Mouse (Mus musculus) neural tube, embryonic 13.5 days (tissue): ENCODE data around the gene Fyn. TPM values are rescaled to one million over a fixed set of nuclear protein-coding genes. Genes with fewer than 3 reads are reported as not detected.
A peak's percentile ranks its signal among the peaks of the same experiment; 100 is the strongest.

Experiments used
- ATAC-seq: fragments of 200-750 bp; cut with Nextera tagmentation; 2 replicates; pipeline ENCODE4 v1.8.0; 2017; ENCODE audit warnings: low read depth, mild to moderate bottlenecking, moderate TSS enrichment, moderate library complexity
- H3K27ac ChIP-seq: fragments of 300-500 bp; sonication (generic); replicated peaks from 2 replicates; pipeline ENCODE4 v1.5.1; 2015; ENCODE audit warnings: moderate library complexity, mild to moderate bottlenecking, inconsistent platforms
- H3K27me3 ChIP-seq: fragments of 300-500 bp; sonication (generic); 2 replicates; pipeline ENCODE4 v1.6.1; 2015; ENCODE audit warnings: mild to moderate bottlenecking, inconsistent platforms
- H3K36me3 ChIP-seq: fragments of 300-500 bp; sonication (generic); 2 replicates; pipeline ENCODE4 v1.6.1; 2015; ENCODE audit warnings: mild to moderate bottlenecking, inconsistent platforms
- H3K4me1 ChIP-seq: fragments of 300-500 bp; sonication (generic); replicated peaks from 2 replicates; pipeline ENCODE4 v1.6.1; 2015; ENCODE audit warnings: inconsistent platforms
- H3K4me2 ChIP-seq: fragments of 300-500 bp; sonication (generic); 2 replicates; pipeline ENCODE4 v1.6.1; 2015; ENCODE audit warnings: inconsistent platforms, mild to moderate bottlenecking, moderate library complexity
- H3K4me3 ChIP-seq: fragments of 300-500 bp; sonication (generic); 2 replicates; pipeline ENCODE4 v1.5.1; 2015; ENCODE audit warnings: mild to moderate bottlenecking, inconsistent platforms
- H3K9ac ChIP-seq: fragments of 300-500 bp; sonication (generic); 2 replicates; pipeline ENCODE4 v1.6.1; 2015; ENCODE audit warnings: moderate library complexity, mild to moderate bottlenecking, inconsistent platforms
- H3K9me3 ChIP-seq: fragments of 300-500 bp; sonication (generic); 2 replicates; pipeline ENCODE4 v1.6.1; 2016; ENCODE audit warnings: inconsistent platforms
- WGBS: fragments of 180-500 bp; shearing (Covaris S2); methylation state at CpG from one replicate; pipeline ENCODE4 v1.1.7; 2015; 5-methylcytosine and 5-hydroxymethylcytosine counted together
- polyA plus RNA-seq: library from polyadenylated mRNA; unstranded; fragments of >200 nt; fragmentation: Nextera tagmentation; extraction: Ambion mirVana; gene quantifications from 2 replicates; pipeline ENCODE4 v1.2.1, GENCODE M21; 2015

Gene Fyn
- polyA plus RNA-seq, 1 experiment from 2014 or later = 74.9 TPM

GRCm38 (mm10) chr10:39576466-39576865, 207.8 kb downstream of the Fyn start:
- WGBS = 69% methylated on average over 6 of the region's 6 CpGs
- no peak overlapping the region for H3K4me3 ChIP-seq
- no peaks in the 10 kb centered on the region for H3K36me3 ChIP-seq
- no peak overlapping the region for H3K4me2 ChIP-seq
- H3K9me3 ChIP-seq = no peaks in the 10 kb centered on the region
- no peak for ATAC-seq
- peak overlapping the region; percentile 46; the same call in 1 of the 2 replicates for H3K27ac ChIP-seq
- no peak overlapping the region for H3K9ac ChIP-seq
- no peaks in the 10 kb centered on the region for H3K27me3 ChIP-seq
- peaks cover 38% of the 10 kb centered on the region for H3K4me1 ChIP-seq

- Histone ChIP-seq H3K4me2 (no peak overlapping the region), H3K27me3 (no peaks in the 10 kb centered on the region), H3K27ac (no peak overlapping the region), H3K4me1 (peaks cover 24% of the 10 kb centered on the region), H3K36me3 (no peaks in the 10 kb centered on the region), H3K4me3 (no peak overlapping the region), H3K9me3 (no peaks in the 10 kb centered on the region), H3K9ac (no peak overlapping the region)
- ATAC-seq = no peak
- 76% methylated on average over 8 of the region's 8 CpGs for WGBS
These were observed 211.8 kb downstream of the Fyn start for GRCm38 (mm10) chr10:39580477-39580876.

- no peaks in the 10 kb centered on the region for H3K27me3 ChIP-seq
- H3K4me2 ChIP-seq = no peak overlapping the region
- H3K4me3 ChIP-seq = no peak overlapping the region
- whole genome bisulfite sequencing = 81% methylated on average over 2 of the region's 2 CpGs
- no peak overlapping the region for H3K9ac ChIP-seq
- H3K27ac ChIP-seq = no peak overlapping the region
- no peak for ATAC-seq
- H3K36me3 ChIP-seq = no peaks in the 10 kb centered on the region
- H3K4me1 ChIP-seq = peaks cover 41% of the 10 kb centered on the region
- H3K9me3 ChIP-seq = no peaks in the 10 kb centered on the region
These were observed 213.7 kb downstream of the Fyn start for GRCm38 (mm10) chr10:39582385-39582784.

GRCm38 (mm10) chr10:39583718-39584117, 215.1 kb downstream of the Fyn start:
- Histone ChIP-seq H3K4me1 (peaks cover 52% of the 10 kb centered on the region), H3K9me3 (no peaks in the 10 kb centered on the region), H3K27me3 (no peaks in the 10 kb centered on the region), H3K9ac (no peak overlapping the region), H3K4me2 (no peak overlapping the region), H3K27ac (no peak overlapping the region), H3K36me3 (no peaks in the 10 kb centered on the region), H3K4me3 (no peak overlapping the region)
- no peak for ATAC-seq
- 83% methylated on average over 12 of the region's 12 CpGs for WGBS

GRCm38 (mm10) chr10:39587290-39587925, 218.8 kb downstream of the Fyn start:
- H3K4me1 ChIP-seq = peaks cover 50% of the 10 kb centered on the region
- ATAC-seq = peak; percentile 48
- no peaks in the 10 kb centered on the region for H3K9me3 ChIP-seq
- H3K27me3 ChIP-seq = no peaks in the 10 kb centered on the region
- no peaks in the 10 kb centered on the region for H3K36me3 ChIP-seq
- peak overlapping the region; percentile 93 for H3K27ac ChIP-seq
- 30% methylated on average over 5 of the region's 5 CpGs for WGBS
- peak overlapping the region; percentile 56 for H3K9ac ChIP-seq
- H3K4me2 ChIP-seq = peak overlapping the region; percentile 16; the same call in 1 of the 2 replicates
- no peak overlapping the region for H3K4me3 ChIP-seq

- Histone ChIP-seq H3K27me3 (no peaks in the 10 kb centered on the region), H3K9me3 (peaks cover 2% of the 10 kb centered on the region; the same call in 1 of the 2 replicates), H3K4me2 (peak overlapping the region; percentile 16; the same call in 1 of the 2 replicates), H3K36me3 (no peaks in the 10 kb centered on the region), H3K4me1 (peaks cover 50% of the 10 kb centered on the region), H3K4me3 (no peak overlapping the region), H3K27ac (peak overlapping the region; percentile 93), H3K9ac (peak overlapping the region; percentile 56)
- WGBS = 27% methylated on average over 8 of the region's 8 CpGs
- ATAC-seq = peak; percentile 69
These were observed 219.5 kb downstream of the Fyn start for GRCm38 (mm10) chr10:39587973-39588746.

GRCm38 (mm10) chr10:39589765-39590546, 221.3 kb downstream of the Fyn start:
- Histone ChIP-seq H3K9ac (no peak overlapping the region), H3K4me3 (no peak overlapping the region), H3K4me1 (peaks cover 42% of the 10 kb centered on the region), H3K27me3 (no peaks in the 10 kb centered on the region), H3K27ac (no peak overlapping the region), H3K36me3 (no peaks in the 10 kb centered on the region), H3K4me2 (no peak overlapping the region), H3K9me3 (peaks cover 9% of the 10 kb centered on the region; the same call in 1 of the 2 replicates)
- ATAC-seq = no peak
- 81% methylated on average over 19 of the region's 19 CpGs for WGBS

- no peak overlapping the region for H3K4me3 ChIP-seq
- no peaks in the 10 kb centered on the region for H3K36me3 ChIP-seq
- ATAC-seq = no peak
- H3K4me2 ChIP-seq = no peak overlapping the region
- H3K4me1 ChIP-seq = peaks cover 44% of the 10 kb centered on the region
- no peaks in the 10 kb centered on the region for H3K27me3 ChIP-seq
- H3K27ac ChIP-seq = no peak overlapping the region
- H3K9ac ChIP-seq = no peak overlapping the region
- WGBS = 92% methylated on average over 10 of the region's 10 CpGs
- H3K9me3 ChIP-seq = peaks cover 9% of the 10 kb centered on the region; the same call in 1 of the 2 replicates
These were observed 222.0 kb downstream of the Fyn start for GRCm38 (mm10) chr10:39590629-39591028.

- WGBS = 75% methylated on average over 4 of the region's 4 CpGs
- no peak for ATAC-seq
These were observed 223.8 kb downstream of the Fyn start for GRCm38 (mm10) chr10:39592501-39592900.

GRCm38 (mm10) chr10:39594716-39595115, 226.1 kb downstream of the Fyn start:
- peaks cover 28% of the 10 kb centered on the region for H3K4me1 ChIP-seq
- H3K4me2 ChIP-seq = no peak overlapping the region
- no peak for ATAC-seq
- no peak overlapping the region for H3K27ac ChIP-seq
- peaks cover 9% of the 10 kb centered on the region; the same call in 1 of the 2 replicates for H3K9me3 ChIP-seq
- WGBS = 81% methylated on average over 1 of the region's 1 CpGs
- H3K4me3 ChIP-seq = no peak overlapping the region
- H3K27me3 ChIP-seq = no peaks in the 10 kb centered on the region
- H3K9ac ChIP-seq = no peak overlapping the region
- H3K36me3 ChIP-seq = no peaks in the 10 kb centered on the region

More at GRCm38 (mm10) chr10:39592501-39592900, 223.8 kb downstream of the Fyn start:
- no peak overlapping the region for H3K4me3 ChIP-seq
- no peak overlapping the region for H3K27ac ChIP-seq
- peaks cover 44% of the 10 kb centered on the region for H3K4me1 ChIP-seq
- H3K27me3 ChIP-seq = no peaks in the 10 kb centered on the region
- H3K9ac ChIP-seq = no peak overlapping the region
- H3K9me3 ChIP-seq = peaks cover 9% of the 10 kb centered on the region; the same call in 1 of the 2 replicates
- no peaks in the 10 kb centered on the region for H3K36me3 ChIP-seq
- H3K4me2 ChIP-seq = no peak overlapping the region

- Histone ChIP-seq H3K27me3 (no peaks in the 10 kb centered on the region), H3K4me3 (no peak overlapping the region), H3K4me1 (peaks cover 26% of the 10 kb centered on the region), H3K36me3 (no peaks in the 10 kb centered on the region), H3K9ac (no peak overlapping the region), H3K27ac (no peak overlapping the region), H3K4me2 (no peak overlapping the region), H3K9me3 (peaks cover 9% of the 10 kb centered on the region; the same call in 1 of the 2 replicates)
- WGBS = 80% methylated on average over 3 of the region's 3 CpGs
- no peak for ATAC-seq
These were observed 227.2 kb downstream of the Fyn start for GRCm38 (mm10) chr10:39595862-39596261.
